Comparison of ENCODE assay signal across 15 mouse cellular contexts in genomic region chr19:32225097-32225490, GRCm38 (mm10).
DNase-seq lines count a peak whose midpoint lies in the region; ATAC-seq and TF ChIP-seq lines count a peak whose summit lies in the region.
"Had no signal": no experiment of that assay in that cellular context is flagged by ENCODE, and none has a peak within 500 bp of the region (broad histone marks: within the 10 kb centered on the region; RNA-seq: fewer than 3 reads in every experiment).

No protein-coding gene starts in this region.

- DNase-seq in heart, postnatal 0 days (ENCODE audit: low spot score): no peak
- peak; percentile 40 for DNase-seq in lung, postnatal 0 days (ENCODE audit: low spot score)
- no peak for DNase-seq in lung, postnatal 36 days
- DNase-seq in adrenal gland, postnatal 14 days: peak; percentile 69
- no peak for DNase-seq in retina, embryonic 14.5 days (ENCODE audit: low spot score)
- no peak for DNase-seq in adipocyte (ENCODE audit: low spot score)
- DNase-seq: cerebellum, adult 8-10 months; forebrain, postnatal 0 days; thymus, postnatal 25 days had no signal

- no peak overlapping the region for H3K4me2 ChIP-seq in heart, postnatal 0 days (ENCODE audit: low read depth, low read length)
- no peak overlapping the region for H3K4me2 ChIP-seq in heart, embryonic 12.5 days
- no peak overlapping the region for H3K4me2 ChIP-seq in lung, postnatal 0 days (replicated peaks; ENCODE audit: low read depth, low read length)
- H3K4me2 ChIP-seq: embryonic facial prominence, embryonic 13.5 days had no signal

- no peak overlapping the region for H3K9ac ChIP-seq in heart, postnatal 0 days (replicated peaks; ENCODE audit: low read depth, low read length)
- no peak overlapping the region for H3K9ac ChIP-seq in heart, embryonic 12.5 days
- no peak overlapping the region for H3K9ac ChIP-seq in lung, postnatal 0 days (replicated peaks; ENCODE audit: low read depth)
- H3K9ac ChIP-seq: embryonic facial prominence, embryonic 13.5 days; forebrain, postnatal 0 days had no signal

- no peak overlapping the region for H3K4me3 ChIP-seq in heart, postnatal 0 days (ENCODE audit: low read depth, low read length)
- H3K4me3 ChIP-seq in heart, embryonic 12.5 days: no peak overlapping the region
- H3K4me3 ChIP-seq in lung, postnatal 0 days (ENCODE audit: low read depth, low read length): no peak overlapping the region
- H3K4me3 ChIP-seq: embryonic facial prominence, embryonic 13.5 days; limb, embryonic 10.5 days; midbrain, embryonic 10.5 days had no signal

- H3K27me3 ChIP-seq in heart, postnatal 0 days (ENCODE audit: control insufficient read depth, insufficient read depth, low read length): no peaks in the 10 kb centered on the region
- no peaks in the 10 kb centered on the region for H3K27me3 ChIP-seq in heart, embryonic 12.5 days (replicated peaks)
- H3K27me3 ChIP-seq in lung, postnatal 0 days (replicated peaks; ENCODE audit: insufficient read depth, low read length): no peaks in the 10 kb centered on the region
- H3K27me3 ChIP-seq: embryonic facial prominence, embryonic 13.5 days had no signal

- H3K27ac ChIP-seq in heart, postnatal 0 days (ENCODE audit: low read depth): no peak overlapping the region
- no peak overlapping the region for H3K27ac ChIP-seq in heart, embryonic 12.5 days (ENCODE audit: poor library complexity, severe bottlenecking)
- no peak overlapping the region; the same call in 1 of the 2 replicates for H3K27ac ChIP-seq in lung, postnatal 0 days (ENCODE audit: low read length)
- H3K27ac ChIP-seq: embryonic facial prominence, embryonic 13.5 days; limb, embryonic 10.5 days; midbrain, embryonic 10.5 days had no signal

- H3K36me3 ChIP-seq in heart, postnatal 0 days (replicated peaks; ENCODE audit: control insufficient read depth, insufficient read depth, low read length): no peaks in the 10 kb centered on the region
- H3K36me3 ChIP-seq in heart, embryonic 12.5 days: peaks cover 20% of the 10 kb centered on the region
- H3K36me3 ChIP-seq in lung, postnatal 0 days (ENCODE audit: insufficient read depth, low read length): peaks cover 9% of the 10 kb centered on the region; the same call in 1 of the 2 replicates
- H3K36me3 ChIP-seq: embryonic facial prominence, embryonic 13.5 days had no signal

- WGBS in heart, postnatal 0 days: 55% methylated on average over 9 of the region's 9 CpGs
- 76% methylated on average over 9 of the region's 9 CpGs for WGBS in heart, embryonic 12.5 days
- 62% methylated on average over 9 of the region's 9 CpGs for WGBS in lung, postnatal 0 days

- no peak for ATAC-seq in heart, postnatal 0 days (ENCODE audit: insufficient read depth, low read depth)
- ATAC-seq in heart, embryonic 12.5 days (ENCODE audit: insufficient number of reproducible peaks, low FRiP score): no peak
- ATAC-seq in lung, postnatal 0 days: peak; percentile 43
- peak; percentile 1; the same call in 1 of the 2 replicates for ATAC-seq in monocyte, adult 5-6 weeks (replicated peaks; ENCODE audit: insufficient number of reproducible peaks, low FRiP score, low TSS enrichment, poor library complexity, severe bottlenecking)
- ATAC-seq: activated CD4-positive, CD25-positive, alpha-beta regulatory T cell, adult 4 months; forebrain, postnatal 0 days had no signal

- peak; percentile 25 for TF ChIP-seq CTCF in heart, postnatal 0 days (IDR thresholded peaks at IDR 0.05; ENCODE audit: low read depth)
- peak; percentile 52 for TF ChIP-seq CTCF in lung, postnatal 0 days (IDR thresholded peaks at IDR 0.05)

- no peak for TF ChIP-seq EP300 in heart, postnatal 0 days (IDR thresholded peaks at IDR 0.05; ENCODE audit: low read depth)
- TF ChIP-seq EP300 in lung, postnatal 0 days (IDR thresholded peaks at IDR 0.05): no peak

- H3K9me3 ChIP-seq in heart, postnatal 0 days (replicated peaks; ENCODE audit: control insufficient read depth, low read length): no peaks in the 10 kb centered on the region
- H3K9me3 ChIP-seq in heart, embryonic 12.5 days (replicated peaks): no peaks in the 10 kb centered on the region
- H3K9me3 ChIP-seq in lung, postnatal 0 days (ENCODE audit: low read length): no peaks in the 10 kb centered on the region
- H3K9me3 ChIP-seq: embryonic facial prominence, embryonic 13.5 days; limb, embryonic 10.5 days; midbrain, embryonic 10.5 days had no signal

- H3K4me1 ChIP-seq in heart, postnatal 0 days (ENCODE audit: control insufficient read depth, insufficient read depth): peaks cover 11% of the 10 kb centered on the region
- peaks cover 14% of the 10 kb centered on the region for H3K4me1 ChIP-seq in heart, embryonic 12.5 days (replicated peaks)
- peaks cover 6% of the 10 kb centered on the region; the same call in 1 of the 2 replicates for H3K4me1 ChIP-seq in lung, postnatal 0 days (ENCODE audit: insufficient read depth, low read depth, low read length)
- H3K4me1 ChIP-seq: embryonic facial prominence, embryonic 13.5 days; limb, embryonic 10.5 days had no signal

Comparison
In these comparisons a context has a peak if more than half of its experiments do, and no peak if none do; other contexts are left out.
1. DNase-seq: peak in lung, postnatal 0 days (single experiment) and adrenal gland, postnatal 14 days (single experiment); none in heart, postnatal 0 days (single experiment), lung, postnatal 36 days (single experiment), retina, embryonic 14.5 days (single experiment) and adipocyte (single experiment).
2. ATAC-seq: peak in lung, postnatal 0 days (single experiment) and monocyte, adult 5-6 weeks (single experiment); none in heart, postnatal 0 days (single experiment) and heart, embryonic 12.5 days (single experiment).